Mouse (Mus musculus) midbrain, embryonic 12.5 days (tissue): ENCODE data around the gene Spast. TPM values are rescaled to one million over a fixed set of nuclear protein-coding genes. Genes with fewer than 3 reads are reported as not detected.
"Not testable (repeated sequence)": the region's sequence is repeated elsewhere in the genome, so short reads cannot be mapped to it uniquely, and the experiment has no call there.

ENCODE experiments used
- ATAC-seq: fragments of 200-750 bp; cut with Nextera tagmentation; 2 replicates; pipeline ENCODE4 v1.8.0; 2017; ENCODE audit warnings: low read depth, moderate TSS enrichment, moderate library complexity; ENCODE audit not compliant: low FRiP score
- H3K27ac ChIP-seq: fragments of 300-500 bp; sonication (generic); replicated peaks from 2 replicates; pipeline ENCODE4 v1.5.1; 2016; ENCODE audit warnings: mild to moderate bottlenecking
- H3K27me3 ChIP-seq: fragments of 300-500 bp; sonication (generic); 2 replicates; pipeline ENCODE4 v1.6.1; 2016; ENCODE audit warnings: mild to moderate bottlenecking
- H3K36me3 ChIP-seq: fragments of 300-500 bp; sonication (generic); 2 replicates; pipeline ENCODE4 v1.6.1; 2016
- H3K4me1 ChIP-seq: fragments of 300-500 bp; sonication (generic); 2 replicates; pipeline ENCODE4 v1.6.1; 2016
- H3K4me2 ChIP-seq: fragments of 300-500 bp; sonication (generic); replicated peaks from 2 replicates; pipeline ENCODE4 v1.6.1; 2016; ENCODE audit warnings: mild to moderate bottlenecking, moderate library complexity
- H3K4me3 ChIP-seq: fragments of 300-500 bp; sonication (generic); 2 replicates; pipeline ENCODE4 v1.5.1; 2016; ENCODE audit warnings: mild to moderate bottlenecking
- H3K9ac ChIP-seq: fragments of 300-500 bp; sonication (generic); replicated peaks from 2 replicates; pipeline ENCODE4 v1.6.1; 2016; ENCODE audit warnings: mild to moderate bottlenecking, moderate library complexity
- H3K9me3 ChIP-seq: fragments of 300-500 bp; sonication (generic); 2 replicates; pipeline ENCODE4 v1.6.1; 2016; ENCODE audit warnings: mild to moderate bottlenecking
- WGBS: fragments of 180-500 bp; shearing (Covaris S2); methylation state at CpG from one replicate; pipeline ENCODE4 v1.1.7; 2016; 5-methylcytosine and 5-hydroxymethylcytosine counted together
- polyA plus RNA-seq: library from polyadenylated mRNA; unstranded; fragments of >200 nt; fragmentation: Nextera tagmentation; extraction: Ambion mirVana; gene quantifications from 2 replicates; pipeline ENCODE4 v1.2.1, GENCODE M21; 2016

Gene Spast
- polyA plus RNA-seq, 1 experiment from 2014 or later = 41.1 TPM

- Histone ChIP-seq H3K4me1 (no peaks in the 10 kb centered on the region), H3K36me3 (peaks cover 66% of the 10 kb centered on the region), H3K9ac (no peak overlapping the region), H3K4me3 (no peak overlapping the region), H3K27ac (no peak overlapping the region), H3K9me3 (no peaks in the 10 kb centered on the region), H3K4me2 (no peak overlapping the region), H3K27me3 (no peaks in the 10 kb centered on the region)
- WGBS = 93% methylated on average over 4 of the region's 4 CpGs
- ATAC-seq = no peak
These were observed 34.7 kb upstream of the Spast start for GRCm38 (mm10) chr17:74304060-74304459.

- H3K9me3 ChIP-seq = no peaks in the 10 kb centered on the region
- H3K9ac ChIP-seq = no peak overlapping the region
- peaks cover 66% of the 10 kb centered on the region for H3K36me3 ChIP-seq
- WGBS = 92% methylated on average over 4 of the region's 4 CpGs
- H3K4me2 ChIP-seq = no peak overlapping the region
- H3K4me3 ChIP-seq = no peak overlapping the region
- ATAC-seq = no peak
- no peaks in the 10 kb centered on the region for H3K4me1 ChIP-seq
- H3K27me3 ChIP-seq = no peaks in the 10 kb centered on the region
- H3K27ac ChIP-seq = no peak overlapping the region
These were observed 33.2 kb upstream of the Spast start for GRCm38 (mm10) chr17:74305616-74306015.

- ATAC-seq = no peak
- Histone ChIP-seq H3K9ac (no peak overlapping the region), H3K27me3 (no peaks in the 10 kb centered on the region), H3K27ac (no peak overlapping the region), H3K4me1 (no peaks in the 10 kb centered on the region), H3K9me3 (no peaks in the 10 kb centered on the region), H3K4me3 (no peak overlapping the region), H3K36me3 (peaks cover 65% of the 10 kb centered on the region), H3K4me2 (no peak overlapping the region)
- 95% methylated on average over 1 of the region's 1 CpGs for WGBS
These were observed 32.8 kb upstream of the Spast start for GRCm38 (mm10) chr17:74306021-74306420.

GRCm38 (mm10) chr17:74315445-74316308, 23.1 kb upstream of the Spast start:
- peak overlapping the region; percentile 89 for H3K27ac ChIP-seq
- peak overlapping the region; percentile 67 for H3K4me3 ChIP-seq
- no peaks in the 10 kb centered on the region for H3K9me3 ChIP-seq
- no peaks in the 10 kb centered on the region for H3K27me3 ChIP-seq
- H3K9ac ChIP-seq = peak overlapping the region; percentile 72
- peak overlapping the region; percentile 73 for H3K4me2 ChIP-seq
- H3K36me3 ChIP-seq = peaks cover 11% of the 10 kb centered on the region; the same call in 1 of the 2 replicates
- WGBS = under 1% methylated on average over 45 of the region's 45 CpGs
- ATAC-seq = peak; percentile 91; the same call in 1 of the 2 replicates
- H3K4me1 ChIP-seq = peaks cover 19% of the 10 kb centered on the region

- peak; percentile 96 for ATAC-seq
- WGBS = under 1% methylated on average over 48 of the region's 48 CpGs
These were observed 22.4 kb upstream of the Spast start for GRCm38 (mm10) chr17:74316309-74316863.

GRCm38 (mm10) chr17:74318721-74319120, 20.1 kb upstream of the Spast start:
- Histone ChIP-seq H3K36me3 (0 out of 2 replicates have a peak, but pooled peaks cover 4% of the 10 kb centered on the region), H3K27me3 (no peaks in the 10 kb centered on the region), H3K27ac (no peak overlapping the region), H3K4me2 (no peak overlapping the region), H3K4me3 (no peak overlapping the region), H3K4me1 (peaks cover 19% of the 10 kb centered on the region), H3K9me3 (no peaks in the 10 kb centered on the region), H3K9ac (no peak overlapping the region)
- WGBS = 94% methylated on average over 6 of the region's 6 CpGs
- ATAC-seq = no peak

More at GRCm38 (mm10) chr17:74316309-74316863, 22.4 kb upstream of the Spast start:
- Histone ChIP-seq H3K36me3 (peaks cover 11% of the 10 kb centered on the region; the same call in 1 of the 2 replicates), H3K9ac (peak overlapping the region; percentile 72), H3K27ac (peak overlapping the region; percentile 89), H3K4me3 (peak overlapping the region; percentile 67), H3K9me3 (no peaks in the 10 kb centered on the region), H3K4me2 (peak overlapping the region; percentile 73), H3K27me3 (no peaks in the 10 kb centered on the region), H3K4me1 (peaks cover 19% of the 10 kb centered on the region)

- Histone ChIP-seq H3K4me2 (no peak overlapping the region), H3K4me3 (no peak overlapping the region), H3K27me3 (no peaks in the 10 kb centered on the region), H3K9me3 (no peaks in the 10 kb centered on the region), H3K27ac (no peak overlapping the region), H3K9ac (no peak overlapping the region), H3K36me3 (no peaks in the 10 kb centered on the region), H3K4me1 (no peaks in the 10 kb centered on the region)
- no peak for ATAC-seq
- WGBS = 54% methylated on average over 5 of the region's 5 CpGs
These were observed 16.3 kb upstream of the Spast start for GRCm38 (mm10) chr17:74322400-74323054.

- Histone ChIP-seq H3K4me2 (no peak within 1 kb of the TSS), H3K9me3 (no peaks in the 10 kb centered on the region), H3K27ac (no peak within 1 kb of the TSS), H3K27me3 (no peaks in the 10 kb centered on the region), H3K4me3 (no peak within 1 kb of the TSS), H3K36me3 (no peaks in the 10 kb centered on the region), H3K9ac (no peak within 1 kb of the TSS), H3K4me1 (no peaks in the 10 kb centered on the region)
- 86% methylated on average over 2 of the region's 2 CpGs for WGBS
- ATAC-seq = no peak
These were observed 14.9 kb upstream of the Spast start, which contains the start of gene Dpy30 for GRCm38 (mm10) chr17:74323844-74324243. Gene Dpy30, minus strand, starts transcription at chr17:74323944.

- not testable (repeated sequence) for H3K9ac ChIP-seq
- WGBS = 85% methylated on average over 7 of the region's 7 CpGs
These were observed 11.6 kb upstream of the Spast start for GRCm38 (mm10) chr17:74327195-74327594.

GRCm38 (mm10) chr17:74328146-74328545, 10.6 kb upstream of the Spast start:
- H3K4me2 ChIP-seq, H3K36me3 ChIP-seq, H3K27ac ChIP-seq, H3K9ac ChIP-seq, ATAC-seq, H3K4me1 ChIP-seq, H3K4me3 ChIP-seq, H3K27me3 ChIP-seq, H3K9me3 ChIP-seq: not testable (repeated sequence)
- WGBS = 49% methylated on average over 2 of the region's 2 CpGs

More at GRCm38 (mm10) chr17:74327195-74327594, 11.6 kb upstream of the Spast start:
- H3K4me1 ChIP-seq, H3K9me3 ChIP-seq, H3K36me3 ChIP-seq, H3K27me3 ChIP-seq, H3K4me2 ChIP-seq, ATAC-seq, H3K4me3 ChIP-seq, H3K27ac ChIP-seq: not testable (repeated sequence)

- Histone ChIP-seq H3K4me2 (no peak overlapping the region), H3K4me1 (no peaks in the 10 kb centered on the region), H3K27me3 (no peaks in the 10 kb centered on the region), H3K9ac (no peak overlapping the region), H3K4me3 (no peak overlapping the region), H3K27ac (no peak overlapping the region), H3K9me3 (no peaks in the 10 kb centered on the region), H3K36me3 (no peaks in the 10 kb centered on the region)
- ATAC-seq = no peak
- 82% methylated on average over 9 of the region's 9 CpGs for WGBS
These were observed 7.6 kb upstream of the Spast start for GRCm38 (mm10) chr17:74331049-74331676.
